Mouse (Mus musculus) brain, adult 2 months (tissue): ENCODE measurements at regions not wholly inside any gene's neighbourhood (a gene's known extent, or its start where the extent isn't known, plus 50 kb on each side); places are given as distances from the start of the nearest gene placed in this dataset.
"Not testable (repeated sequence)": the region's sequence is repeated elsewhere in the genome, so short reads cannot be mapped to it uniquely, and the experiment has no call there.

ENCODE experiments used
- DNase-seq: peaks from one replicate; pipeline ENCODE4 v3.0.0; 2011; ENCODE audit warnings: low read depth, low spot score

- DNase-seq = peak; percentile 13
Measured at GRCm38 (mm10) chr5:18717425-18717824, 357.3 kb upstream of the Gnai1 start.

GRCm38 (mm10) chr5:18688488-18688887 is 328.3 kb upstream of the Gnai1 start:
- DNase-seq = no peak

DNA sequence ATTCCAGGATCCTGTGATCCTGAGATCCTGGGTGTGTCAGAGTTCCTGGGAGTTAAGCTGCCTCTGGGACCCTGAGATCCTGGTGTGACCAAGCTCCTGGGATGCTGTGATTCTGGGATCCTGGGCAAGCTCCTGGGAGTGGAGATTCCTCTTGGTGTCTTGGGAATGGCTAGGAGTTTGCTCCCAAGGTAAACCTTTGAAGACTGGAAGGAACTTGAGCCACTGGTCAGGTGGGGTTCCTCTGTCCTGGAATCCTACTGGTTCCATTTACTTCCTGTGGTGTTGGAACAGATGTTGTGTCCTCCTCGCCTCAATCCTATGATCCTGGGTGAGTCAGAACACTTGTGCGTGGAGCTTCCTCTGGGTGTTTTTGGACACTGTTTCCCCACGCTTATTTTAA is 327.2 kb upstream of the Gnai1 start:
- no peak for DNase-seq

- no peak for DNase-seq
Measured at GRCm38 (mm10) chr5:18653925-18654324, 293.8 kb upstream of the Gnai1 start.

DNA sequence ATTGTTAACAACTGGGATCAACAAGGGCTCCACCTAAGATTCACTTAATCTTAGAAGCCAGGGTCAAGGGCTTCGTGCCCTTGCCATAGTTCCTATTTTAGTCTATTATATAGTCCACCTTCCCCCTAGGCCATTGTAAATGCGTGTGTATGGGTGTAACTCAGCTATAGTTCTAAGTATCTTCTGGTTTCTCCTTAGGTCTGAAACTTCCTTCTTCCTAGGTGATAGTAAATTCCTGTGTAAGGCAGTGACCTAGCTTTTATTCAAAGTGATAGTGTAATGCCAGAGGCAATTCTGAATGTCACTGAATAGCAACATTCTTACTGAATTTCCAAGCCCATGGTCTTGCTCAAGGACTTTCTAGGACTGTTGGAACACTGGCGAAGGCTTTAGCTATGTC is 270.7 kb upstream of the Gnai1 start:
- DNase-seq = not testable (repeated sequence)
